Mouse (Mus musculus): ENCODE measurements at regions not wholly inside any gene's neighbourhood (a gene's known extent, or its start where the extent isn't known, plus 50 kb on each side); places are given as distances from the start of the nearest gene placed in this dataset.

DNA sequence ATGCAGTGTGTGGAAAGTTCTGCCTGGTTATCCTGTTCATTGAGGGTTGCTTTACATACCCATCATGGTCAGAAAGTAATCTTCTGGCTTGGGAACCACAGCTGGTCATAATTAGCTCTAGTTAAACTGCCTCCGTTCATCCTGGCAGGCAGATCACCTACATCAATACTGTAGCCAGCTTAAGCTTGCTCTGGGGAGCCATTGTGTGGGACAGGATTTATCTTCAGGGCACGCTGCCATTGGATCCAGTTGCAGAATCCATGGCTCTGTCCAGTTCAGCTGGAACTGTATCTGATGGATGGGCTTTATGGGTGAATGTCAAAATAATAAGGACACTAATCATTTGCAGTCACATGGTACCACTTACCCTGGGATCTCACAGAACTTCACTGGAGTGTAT lies 326.4 kb downstream of the Ppargc1a start:
- no peak for TF ChIP-seq CTCF (IDR thresholded peaks at IDR 0.05; ENCODE audit: low read depth, low read length)
- no peak for TF ChIP-seq POLR2A (IDR thresholded peaks at IDR 0.05; ENCODE audit: extremely low read depth, insufficient read depth, low read length)

Data from liver, adult 2 months (tissue).